Mouse (Mus musculus): ENCODE data around the gene Vamp2. TPM values are rescaled to one million over a fixed set of nuclear protein-coding genes. Genes with fewer than 3 reads are reported as not detected.

Gene Vamp2
- polyA plus RNA-seq, 1 experiment from 2014 or later = 100 TPM

GRCm38 (mm10) chr11:69058729-69059356 lies 29.4 kb upstream of the Vamp2 start:
- Histone ChIP-seq H3K36me3 (peaks cover 6% of the 10 kb centered on the region), H3K9ac (peak overlapping the region; percentile 81), H3K4me3 (peak overlapping the region; percentile 79), H3K4me2 (peak overlapping the region; percentile 94), H3K4me1 (replicated peaks) (peaks cover 18% of the 10 kb centered on the region), H3K9me3 (replicated peaks) (no peaks in the 10 kb centered on the region), H3K27ac (ENCODE audit: poor library complexity, severe bottlenecking) (peak overlapping the region; percentile 83), H3K27me3 (replicated peaks) (no peaks in the 10 kb centered on the region)
- no peak for ATAC-seq (ENCODE audit: insufficient number of reproducible peaks, low FRiP score)
- WGBS = under 1% methylated on average over 19 of the region's 19 CpGs

- Histone ChIP-seq H3K9me3 (replicated peaks) (no peaks in the 10 kb centered on the region), H3K36me3 (no peaks in the 10 kb centered on the region), H3K4me3 (peak within 1 kb of the TSS; percentile 79), H3K27ac (ENCODE audit: poor library complexity, severe bottlenecking) (peak within 1 kb of the TSS; percentile 95), H3K27me3 (replicated peaks) (no peaks in the 10 kb centered on the region), H3K4me1 (replicated peaks) (peaks cover 24% of the 10 kb centered on the region), H3K9ac (peak within 1 kb of the TSS; percentile 86), H3K4me2 (peak within 1 kb of the TSS; percentile 94)
- peak; percentile 92 for ATAC-seq (ENCODE audit: insufficient number of reproducible peaks, low FRiP score)
- under 1% methylated on average over 64 of the region's 64 CpGs for WGBS
These were observed 28.8 kb upstream of the Vamp2 start, which contains the start of gene Borcs6 for GRCm38 (mm10) chr11:69059357-69059974. Gene Borcs6, plus strand, starts transcription at chr11:69059717.

- WGBS = under 1% methylated on average over 49 of the region's 49 CpGs
- peak; percentile 27 for ATAC-seq (ENCODE audit: insufficient number of reproducible peaks, low FRiP score)
- H3K9ac ChIP-seq = peak overlapping the region; percentile 86
These were observed 28.3 kb upstream of the Vamp2 start for GRCm38 (mm10) chr11:69059975-69060411.

GRCm38 (mm10) chr11:69060448-69061254 lies 27.6 kb upstream of the Vamp2 start:
- Histone ChIP-seq H3K4me1 (replicated peaks) (peaks cover 24% of the 10 kb centered on the region), H3K36me3 (no peaks in the 10 kb centered on the region), H3K9ac (peak overlapping the region; percentile 86), H3K4me2 (peak overlapping the region; percentile 94), H3K4me3 (peak overlapping the region; percentile 79), H3K27me3 (replicated peaks) (no peaks in the 10 kb centered on the region), H3K9me3 (replicated peaks) (no peaks in the 10 kb centered on the region), H3K27ac (ENCODE audit: poor library complexity, severe bottlenecking) (peak overlapping the region; percentile 95)
- WGBS = 1% methylated on average over 40 of the region's 40 CpGs
- no peak for ATAC-seq (ENCODE audit: insufficient number of reproducible peaks, low FRiP score)

More at GRCm38 (mm10) chr11:69059975-69060411, 28.3 kb upstream of the Vamp2 start:
- peaks cover 24% of the 10 kb centered on the region for H3K4me1 ChIP-seq (replicated peaks)
- H3K4me2 ChIP-seq = peak overlapping the region; percentile 94
- no peaks in the 10 kb centered on the region for H3K27me3 ChIP-seq (replicated peaks)
- H3K9me3 ChIP-seq (replicated peaks) = no peaks in the 10 kb centered on the region
- peak overlapping the region; percentile 95 for H3K27ac ChIP-seq (ENCODE audit: poor library complexity, severe bottlenecking)
- H3K36me3 ChIP-seq = no peaks in the 10 kb centered on the region
- peak overlapping the region; percentile 79 for H3K4me3 ChIP-seq

GRCm38 (mm10) chr11:69061255-69061912 lies 26.9 kb upstream of the Vamp2 start:
- Histone ChIP-seq H3K9me3 (replicated peaks) (no peaks in the 10 kb centered on the region), H3K36me3 (no peaks in the 10 kb centered on the region), H3K27me3 (replicated peaks) (no peaks in the 10 kb centered on the region), H3K4me1 (replicated peaks) (peaks cover 29% of the 10 kb centered on the region), H3K27ac (ENCODE audit: poor library complexity, severe bottlenecking) (peak overlapping the region; percentile 95; the same call in 1 of the 2 replicates), H3K4me3 (peak overlapping the region; percentile 79), H3K4me2 (peak overlapping the region; percentile 94), H3K9ac (peak overlapping the region; percentile 86)
- 9% methylated on average over 17 of the region's 17 CpGs for WGBS
- no peak for ATAC-seq (ENCODE audit: insufficient number of reproducible peaks, low FRiP score)

GRCm38 (mm10) chr11:69062194-69062760 lies 26.0 kb upstream of the Vamp2 start:
- no peaks in the 10 kb centered on the region for H3K36me3 ChIP-seq
- no peaks in the 10 kb centered on the region for H3K27me3 ChIP-seq (replicated peaks)
- H3K9me3 ChIP-seq (replicated peaks) = no peaks in the 10 kb centered on the region
- H3K9ac ChIP-seq = no peak overlapping the region
- H3K27ac ChIP-seq (ENCODE audit: poor library complexity, severe bottlenecking) = peak overlapping the region; percentile 55; the same call in 1 of the 2 replicates
- H3K4me3 ChIP-seq = peak overlapping the region; percentile 70
- WGBS = under 1% methylated on average over 17 of the region's 17 CpGs
- H3K4me1 ChIP-seq (replicated peaks) = peaks cover 36% of the 10 kb centered on the region
- no peak for ATAC-seq (ENCODE audit: insufficient number of reproducible peaks, low FRiP score)
- peak overlapping the region; percentile 77 for H3K4me2 ChIP-seq

GRCm38 (mm10) chr11:69062761-69063224 lies 25.5 kb upstream of the Vamp2 start:
- H3K27ac ChIP-seq (ENCODE audit: poor library complexity, severe bottlenecking) = peak overlapping the region; percentile 74
- no peaks in the 10 kb centered on the region for H3K36me3 ChIP-seq
- no peaks in the 10 kb centered on the region for H3K27me3 ChIP-seq (replicated peaks)
- H3K4me1 ChIP-seq (replicated peaks) = peaks cover 41% of the 10 kb centered on the region
- peak; percentile 62 for ATAC-seq (ENCODE audit: insufficient number of reproducible peaks, low FRiP score)
- H3K9ac ChIP-seq = no peak overlapping the region; the same call in 1 of the 2 replicates
- WGBS = under 1% methylated on average over 19 of the region's 19 CpGs
- H3K4me2 ChIP-seq = peak overlapping the region; percentile 77
- peak overlapping the region; percentile 70 for H3K4me3 ChIP-seq
- H3K9me3 ChIP-seq (replicated peaks) = no peaks in the 10 kb centered on the region

GRCm38 (mm10) chr11:69063413-69064201 lies 24.7 kb upstream of the Vamp2 start:
- WGBS = under 1% methylated on average over 31 of the region's 31 CpGs
- H3K4me3 ChIP-seq = peak overlapping the region; percentile 70
- no peaks in the 10 kb centered on the region for H3K27me3 ChIP-seq (replicated peaks)
- peak; percentile 56; the same call in 1 of the 2 replicates for ATAC-seq (ENCODE audit: insufficient number of reproducible peaks, low FRiP score)
- H3K4me2 ChIP-seq = peak overlapping the region; percentile 77
- peak overlapping the region; percentile 75 for H3K9ac ChIP-seq
- H3K4me1 ChIP-seq (replicated peaks) = peaks cover 38% of the 10 kb centered on the region
- peak overlapping the region; percentile 86 for H3K27ac ChIP-seq (ENCODE audit: poor library complexity, severe bottlenecking)
- no peaks in the 10 kb centered on the region for H3K9me3 ChIP-seq (replicated peaks)
- H3K36me3 ChIP-seq = no peaks in the 10 kb centered on the region

- Histone ChIP-seq H3K4me3 (peak overlapping the region; percentile 70), H3K9ac (peak overlapping the region; percentile 75), H3K9me3 (replicated peaks) (no peaks in the 10 kb centered on the region), H3K27ac (ENCODE audit: poor library complexity, severe bottlenecking) (peak overlapping the region; percentile 86), H3K27me3 (replicated peaks) (no peaks in the 10 kb centered on the region), H3K36me3 (no peaks in the 10 kb centered on the region), H3K4me1 (replicated peaks) (peaks cover 38% of the 10 kb centered on the region), H3K4me2 (peak overlapping the region; percentile 77)
- ATAC-seq (ENCODE audit: insufficient number of reproducible peaks, low FRiP score) = no peak
- WGBS = 57% methylated on average over 9 of the region's 9 CpGs
These were observed 23.8 kb upstream of the Vamp2 start for GRCm38 (mm10) chr11:69064259-69065133.
